Mouse (Mus musculus): ENCODE results near the gene Gm4141.
"Not testable (repeated sequence)": the region's sequence is repeated elsewhere in the genome, so short reads cannot be mapped to it uniquely, and the experiment has no call there.

The Gm4141 gene

DNA sequence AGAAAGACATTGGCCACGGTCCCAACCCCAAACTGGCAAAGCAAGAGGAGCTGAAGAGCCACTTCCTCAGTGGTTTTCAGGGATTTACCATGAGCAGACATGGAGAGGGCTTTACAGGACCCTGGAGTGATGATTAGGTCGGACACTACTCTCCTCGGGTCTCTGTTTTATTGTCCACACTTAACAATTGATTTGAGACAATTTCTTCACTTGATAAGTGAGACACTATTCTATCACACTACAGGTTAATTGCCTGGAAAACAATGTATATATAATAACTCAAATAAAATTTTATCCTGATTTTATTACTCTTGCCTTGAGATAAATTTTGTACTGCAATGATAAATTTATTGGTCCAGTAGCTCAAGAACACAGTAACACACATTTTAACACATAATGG is at the start of gene Gm4141:
Gene Gm4141 (minus strand): TSS at position 101 of the 400 bp plus-strand sequence.
- DNase-seq (ENCODE audit: low spot score in 2 of 2) = not testable (repeated sequence)

DNA sequence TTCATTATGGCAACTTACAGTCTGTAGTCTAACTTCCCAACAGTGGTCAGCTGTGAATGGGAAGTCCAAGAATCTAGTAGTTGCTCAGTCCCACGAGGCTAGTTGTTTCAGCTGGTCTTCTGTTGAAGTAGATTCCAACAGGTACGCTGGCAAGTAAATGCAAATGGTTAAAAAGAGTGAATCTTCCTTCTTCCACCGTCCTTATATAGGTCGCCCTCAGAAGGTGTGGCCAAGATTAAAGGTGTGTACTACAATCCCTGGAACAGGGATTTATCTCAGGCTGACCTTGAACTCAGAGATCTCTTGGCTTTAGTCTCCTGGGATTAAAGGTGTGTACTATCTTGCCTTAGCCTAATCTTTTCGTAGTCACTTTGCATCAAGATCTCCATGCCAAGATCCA is 22.9 kb upstream of the Gm4141 start, which contains the start of gene Gm4513:
Gene Gm4513 (minus strand): TSS at position 101 of the 400 bp plus-strand sequence.
- not testable (repeated sequence) for DNase-seq (ENCODE audit: low spot score in 2 of 2)

DNA sequence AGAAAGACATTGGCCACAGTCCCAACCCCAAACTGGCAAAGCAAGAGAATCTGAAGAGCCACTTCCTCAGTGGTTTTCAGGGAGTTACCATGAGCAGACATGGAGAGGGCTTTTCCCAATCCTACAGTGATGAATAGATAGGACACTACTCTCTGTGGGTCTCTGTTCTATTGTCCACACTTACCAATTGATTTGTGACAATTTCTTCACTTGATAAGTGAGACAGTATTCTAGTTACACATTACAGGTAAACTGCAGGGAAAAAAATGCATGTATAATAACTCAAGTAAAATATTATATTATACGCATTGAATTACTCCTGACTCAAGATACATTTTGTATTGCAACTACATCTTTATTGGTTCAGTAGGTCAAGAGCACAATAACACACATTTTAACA is 30.4 kb downstream of the Gm4141 start, which contains the start of gene Gm5726:
Gene Gm5726 (minus strand): TSS at position 101 of the 400 bp plus-strand sequence.
- not testable (repeated sequence) for DNase-seq (ENCODE audit: low spot score in 2 of 2)

DNA sequence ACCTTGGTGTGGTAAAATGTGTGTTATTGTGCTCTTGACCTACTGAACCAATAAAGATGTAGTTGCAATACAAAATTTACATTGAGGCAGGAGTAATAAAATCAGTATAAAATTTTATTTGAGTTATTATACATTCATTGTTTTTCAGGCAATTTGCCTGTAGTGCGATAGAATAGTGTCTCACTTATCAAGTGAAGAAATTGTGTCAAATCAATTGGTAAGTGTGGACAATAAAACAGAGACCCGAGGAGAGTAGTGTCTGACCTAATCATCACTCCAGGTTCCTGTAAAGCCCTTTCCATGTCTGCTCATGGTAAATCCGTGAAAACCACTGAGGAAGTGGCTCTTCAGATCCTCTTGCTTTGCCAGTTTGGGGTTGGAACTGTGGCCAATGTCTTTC is 42.5 kb downstream of the Gm4141 start, which contains the start of gene Vmn1r104:
Gene Vmn1r104 (plus strand): TSS at position 301 of the 400 bp plus-strand sequence.
- not testable (repeated sequence) for DNase-seq (ENCODE audit: low spot score in 2 of 2)
